8 mouse cellular contexts compared by ENCODE assay signal in the genomic region with DNA sequence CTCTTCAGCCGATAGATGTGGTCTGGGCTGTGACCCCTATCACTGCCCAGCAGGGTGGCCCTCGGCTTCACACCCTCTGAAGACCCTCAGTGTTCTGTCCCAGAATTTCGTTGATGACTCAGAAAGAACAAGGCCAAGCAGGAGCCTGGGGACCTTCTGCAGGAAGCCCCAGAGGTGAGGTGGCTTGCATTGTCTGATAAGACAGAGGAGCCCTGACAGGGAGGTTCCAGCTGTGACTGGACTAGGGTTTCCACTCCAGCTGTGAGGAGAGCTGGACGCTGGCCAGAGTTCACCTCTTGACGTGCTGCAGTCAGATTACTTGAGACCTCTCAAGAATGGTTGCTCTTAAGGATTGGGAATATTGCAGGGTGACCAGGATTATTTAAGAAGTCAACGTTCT. TPM values are rescaled to one million over a fixed set of nuclear protein-coding genes. Genes with fewer than 3 reads are reported as not detected.
A peak's percentile ranks its signal among the peaks of the same experiment; 100 is the strongest.
DNase-seq lines count a peak whose midpoint lies in the region; ATAC-seq and TF ChIP-seq lines count a peak whose summit lies in the region.

No protein-coding gene starts in this region.

- 15% methylated on average over 6 of the region's 6 CpGs for WGBS in embryonic facial prominence, embryonic 11.5 days
- 6% methylated on average over 6 of the region's 6 CpGs for WGBS in intestine, embryonic 15.5 days
- WGBS in lung, postnatal 0 days = 7% methylated on average over 6 of the region's 6 CpGs

- no peaks in the 10 kb centered on the region for H3K27me3 ChIP-seq in embryonic facial prominence, embryonic 11.5 days (ENCODE audit: control insufficient read depth, insufficient read depth, low read length)
- no peaks in the 10 kb centered on the region for H3K27me3 ChIP-seq in intestine, embryonic 15.5 days (replicated peaks)
- H3K27me3 ChIP-seq in lung, postnatal 0 days (replicated peaks; ENCODE audit: insufficient read depth, low read length) = no peaks in the 10 kb centered on the region

- TF ChIP-seq CTCF in lung, postnatal 0 days (IDR thresholded peaks at IDR 0.05) = no peak

- peak overlapping the region; percentile 95 for H3K9ac ChIP-seq in embryonic facial prominence, embryonic 11.5 days (replicated peaks; ENCODE audit: low read length)
- peak overlapping the region; percentile 90 for H3K9ac ChIP-seq in intestine, embryonic 15.5 days
- H3K9ac ChIP-seq in lung, postnatal 0 days (replicated peaks; ENCODE audit: low read depth) = peak overlapping the region; percentile 65; the same call in 1 of the 2 replicates

- H3K4me2 ChIP-seq in embryonic facial prominence, embryonic 11.5 days (ENCODE audit: low read depth, low read length) = peak overlapping the region; percentile 73
- peak overlapping the region; percentile 85 for H3K4me2 ChIP-seq in intestine, embryonic 15.5 days (replicated peaks)
- peak overlapping the region; percentile 97 for H3K4me2 ChIP-seq in lung, postnatal 0 days (replicated peaks; ENCODE audit: low read depth, low read length)

- peak; percentile 34; the same call in 1 of the 2 replicates for TF ChIP-seq EP300 in lung, postnatal 0 days (IDR thresholded peaks at IDR 0.05)

- no peaks in the 10 kb centered on the region; the same call in 1 of the 2 replicates for H3K4me1 ChIP-seq in embryonic facial prominence, embryonic 11.5 days (ENCODE audit: control insufficient read depth, insufficient read depth, low read length)
- peaks cover 41% of the 10 kb centered on the region for H3K4me1 ChIP-seq in intestine, embryonic 15.5 days (replicated peaks)
- peaks cover 22% of the 10 kb centered on the region; the same call in 1 of the 2 replicates for H3K4me1 ChIP-seq in lung, postnatal 0 days (ENCODE audit: insufficient read depth, low read depth, low read length)

- peak overlapping the region; percentile 99 for H3K4me3 ChIP-seq in embryonic facial prominence, embryonic 11.5 days (ENCODE audit: low read depth, low read length)
- peak overlapping the region; percentile 84 for H3K4me3 ChIP-seq in intestine, embryonic 15.5 days (replicated peaks)
- peak overlapping the region; percentile 71 for H3K4me3 ChIP-seq in lung, postnatal 0 days (ENCODE audit: low read depth, low read length)

- no peak overlapping the region for H3K27ac ChIP-seq in embryonic facial prominence, embryonic 11.5 days (replicated peaks; ENCODE audit: low read depth, low read length)
- no peak overlapping the region for H3K27ac ChIP-seq in intestine, embryonic 15.5 days
- peak overlapping the region; percentile 86 for H3K27ac ChIP-seq in lung, postnatal 0 days (ENCODE audit: low read length)

- DNase-seq in cerebellum, postnatal 14 days = peak; percentile 48 to 63
- no peak for DNase-seq in cerebellum, adult 8-10 months
- DNase-seq in embryonic facial prominence, embryonic 11.5 days (ENCODE audit: low spot score) = peak; percentile 26
- peak; percentile 79 for DNase-seq in lung, postnatal 0 days (ENCODE audit: low spot score)
- DNase-seq in spleen, postnatal 4 days (ENCODE audit: low spot score in 2 of 2) = peak; percentile 48 to 68
- no peak for DNase-seq in frontal cortex, postnatal 10 days (ENCODE audit: low spot score in 2 of 2)

- peaks cover 14% of the 10 kb centered on the region for H3K36me3 ChIP-seq in embryonic facial prominence, embryonic 11.5 days (replicated peaks; ENCODE audit: control insufficient read depth, insufficient read depth, low read depth, low read length)
- H3K36me3 ChIP-seq in intestine, embryonic 15.5 days = peaks cover 25% of the 10 kb centered on the region
- H3K36me3 ChIP-seq in lung, postnatal 0 days (ENCODE audit: insufficient read depth, low read length) = 0 out of 2 replicates have a peak, but pooled peaks cover 7% of the 10 kb centered on the region

- no peak for ATAC-seq in embryonic facial prominence, embryonic 11.5 days (replicated peaks; ENCODE audit: insufficient number of reproducible peaks, low FRiP score, low TSS enrichment, low read depth)
- no peak for ATAC-seq in intestine, embryonic 15.5 days
- ATAC-seq in lung, postnatal 0 days = no peak
- no peak for ATAC-seq in inflammation-experienced regulatory T-cells, adult 6 months

- H3K9me3 ChIP-seq in embryonic facial prominence, embryonic 11.5 days (replicated peaks; ENCODE audit: control insufficient read depth, low read length) = no peaks in the 10 kb centered on the region
- H3K9me3 ChIP-seq in intestine, embryonic 15.5 days = no peaks in the 10 kb centered on the region
- H3K9me3 ChIP-seq in lung, postnatal 0 days (ENCODE audit: low read length) = no peaks in the 10 kb centered on the region

RNA-seq across cellular contexts. Expression of a gene that starts 1.2 kb away (rescaled TPM):
- 462 and 510 TPM in 2 replicates for polyA plus RNA-seq in embryonic facial prominence, embryonic 11.5 days (2014; fragmentation: Nextera tagmentation; extraction: Ambion mirVana)
- 261 and 315 TPM in 2 replicates for polyA plus RNA-seq in intestine, embryonic 15.5 days (2015; fragmentation: Nextera tagmentation; extraction: Ambion mirVana)
- 148 and 162 TPM in 2 replicates for polyA plus RNA-seq in lung, postnatal 0 days (2015; fragmentation: Nextera tagmentation; extraction: Ambion mirVana)
- polyA plus RNA-seq in inflammation-experienced regulatory T-cells, adult 6 months (2017; shearing (Covaris generic)) = not detected

RNA-seq across cellular contexts. Expression of a gene that starts 3.3 kb away (rescaled TPM):
- 56.8 and 62.3 TPM in 2 replicates for polyA plus RNA-seq in embryonic facial prominence, embryonic 11.5 days (2014; fragmentation: Nextera tagmentation; extraction: Ambion mirVana)
- polyA plus RNA-seq in intestine, embryonic 15.5 days (2015; fragmentation: Nextera tagmentation; extraction: Ambion mirVana) = 90.1 TPM in 2 replicates
- polyA plus RNA-seq in lung, postnatal 0 days (2015; fragmentation: Nextera tagmentation; extraction: Ambion mirVana) = 109 and 118 TPM in 2 replicates
- polyA plus RNA-seq in inflammation-experienced regulatory T-cells, adult 6 months (2017; shearing (Covaris generic)) = 10 to 100 TPM; 48.6 to 86.1 (median 85.5) TPM

RNA-seq across cellular contexts. Expression of a gene that starts 36.4 kb away (rescaled TPM):
- 19.8 and 23.6 TPM in 2 replicates for polyA plus RNA-seq in embryonic facial prominence, embryonic 11.5 days (2014; fragmentation: Nextera tagmentation; extraction: Ambion mirVana)
- 32.3 and 32.5 TPM in 2 replicates for polyA plus RNA-seq in intestine, embryonic 15.5 days (2015; fragmentation: Nextera tagmentation; extraction: Ambion mirVana)
- 32.4 and 34.2 TPM in 2 replicates for polyA plus RNA-seq in lung, postnatal 0 days (2015; fragmentation: Nextera tagmentation; extraction: Ambion mirVana)
- polyA plus RNA-seq in inflammation-experienced regulatory T-cells, adult 6 months (2017; shearing (Covaris generic)) = 1 to 10 TPM; 1.9 to 4.1 (median 2.8) TPM

Comparison
In these comparisons a context has a peak if more than half of its experiments do, and no peak if none do; other contexts are left out.
1. DNase-seq: peak in cerebellum, postnatal 14 days (2 of 2), embryonic facial prominence, embryonic 11.5 days (single experiment), lung, postnatal 0 days (single experiment) and spleen, postnatal 4 days (2 of 2); none in cerebellum, adult 8-10 months (single experiment) and frontal cortex, postnatal 10 days (0 of 2).
2. RNA of a gene that starts 1.2 kb away (polyA plus RNA-seq): 462 to 510 TPM in embryonic facial prominence, embryonic 11.5 days, 261 to 315 TPM in intestine, embryonic 15.5 days and 148 to 162 TPM in lung, postnatal 0 days; not detected in inflammation-experienced regulatory T-cells, adult 6 months; every median in the first group is over 100 times any median in the second.
3. Peak in every context shown above with its lines, with median percentiles within 50 percentile points of each other: H3K4me2 ChIP-seq, H3K4me3 ChIP-seq and H3K9ac ChIP-seq.